Mouse (Mus musculus): Measurements from ENCODE around the gene Hist1h4a. TPM values are rescaled to one million over a fixed set of nuclear protein-coding genes. Genes with fewer than 3 reads are reported as not detected.
A peak's percentile ranks its signal among the peaks of the same experiment; 100 is the strongest.
"Not testable (repeated sequence)": the region's sequence is repeated elsewhere in the genome, so short reads cannot be mapped to it uniquely, and the experiment has no call there.

Hist1h4a gene
- 10 to 100 TPM in 1 of 4 experiments, 1 to 10 TPM in 3; 4.1 to 10.2 (median 5.4) TPM for total RNA-seq (2022)

DNA sequence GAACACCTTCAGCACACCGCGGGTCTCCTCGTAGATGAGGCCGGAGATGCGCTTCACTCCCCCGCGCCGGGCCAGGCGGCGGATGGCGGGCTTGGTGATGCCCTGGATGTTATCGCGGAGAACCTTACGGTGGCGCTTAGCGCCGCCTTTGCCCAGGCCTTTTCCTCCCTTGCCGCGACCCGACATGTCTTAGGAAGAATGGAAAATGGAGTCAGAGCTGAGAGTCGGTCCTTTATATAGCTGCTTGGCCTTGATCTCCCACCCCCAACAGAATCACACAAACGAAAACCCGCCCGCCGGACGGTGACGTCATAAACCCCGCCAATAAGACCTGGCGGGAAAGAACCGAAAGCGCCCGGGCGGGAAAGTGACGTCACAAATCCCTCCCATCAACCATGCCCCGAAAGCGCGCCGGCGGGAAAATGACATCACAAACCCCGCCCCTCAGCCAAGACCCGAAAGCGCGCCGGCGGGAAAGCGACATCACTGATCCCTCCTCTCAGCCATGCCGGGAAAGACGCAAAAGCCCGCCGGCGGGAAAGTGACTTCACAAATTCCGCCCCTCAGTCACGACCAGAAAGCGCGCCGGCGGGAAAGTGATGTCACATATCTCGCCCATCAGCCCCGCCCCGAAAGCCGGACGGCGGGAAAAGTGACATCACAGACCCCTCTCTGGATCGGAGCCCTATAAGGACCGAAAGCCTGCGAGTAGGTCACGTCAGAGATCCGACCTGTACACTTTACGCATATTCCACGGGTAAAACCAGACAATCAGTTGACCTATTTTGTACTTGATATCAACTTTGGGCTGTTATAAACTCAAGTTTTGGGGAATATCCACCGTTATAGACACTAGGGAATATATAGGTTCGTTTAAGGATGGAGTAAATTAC lies at the start of gene Hist1h4a:
Gene Hist1h4a (minus strand): TSS at position 259 of the 893 bp plus-strand sequence.
- DNase-seq (ENCODE audit: low spot score) = peak; percentile 96

DNA sequence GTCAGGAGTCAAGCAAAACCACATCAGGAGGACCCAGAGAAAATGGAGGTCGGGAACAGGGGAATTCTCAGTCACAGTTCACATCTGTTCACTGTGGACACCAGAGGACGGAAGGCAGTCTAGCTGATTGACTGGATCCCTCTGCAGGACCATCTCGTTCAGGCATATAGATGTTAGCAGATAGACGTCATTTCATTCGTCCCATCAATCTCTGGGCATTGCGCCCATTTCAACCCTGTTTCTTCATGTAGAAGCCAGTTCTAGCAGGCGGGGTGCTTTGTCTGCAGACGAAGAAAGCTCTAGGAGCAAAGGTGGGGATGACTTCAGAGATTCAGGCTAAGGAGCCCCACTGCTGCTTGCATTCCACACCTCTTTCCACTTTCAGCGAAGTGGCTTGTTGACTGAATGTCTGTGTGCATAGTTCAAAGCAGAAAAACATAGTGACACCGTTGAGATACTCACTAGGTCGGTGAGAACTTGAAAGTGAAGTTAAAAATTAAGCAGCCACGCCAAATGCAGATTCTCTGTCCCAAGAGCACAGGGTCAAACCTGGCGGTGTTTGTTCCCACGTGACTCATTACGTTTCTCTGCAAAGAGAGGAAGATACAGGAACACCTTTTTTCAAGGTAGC lies 45.5 kb upstream of the Hist1h4a start, which contains the start of gene Slc17a2:
Gene Slc17a2 (plus strand): TSS at position 572 of the 631 bp plus-strand sequence.
- no peak for DNase-seq (ENCODE audit: low spot score)

DNA sequence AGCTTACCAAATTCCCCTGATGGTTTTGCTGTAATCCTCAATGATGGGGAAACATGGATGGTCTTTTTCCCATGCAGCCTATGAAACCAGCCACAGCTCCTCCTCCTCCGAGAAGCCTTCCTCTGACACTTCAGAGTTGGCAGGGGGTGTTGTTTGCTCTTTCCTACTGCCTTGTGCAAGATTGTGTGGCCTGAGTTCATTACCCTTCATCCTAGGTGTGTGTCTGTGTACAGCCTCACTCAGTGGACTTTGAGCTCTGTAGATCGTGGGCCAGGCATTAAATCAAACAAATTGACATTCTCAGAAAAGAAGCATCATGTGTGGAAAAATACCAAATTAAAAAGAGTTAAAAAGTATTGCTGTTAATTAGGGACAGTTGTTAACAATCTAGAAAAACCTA lies 43.5 kb upstream of the Hist1h4a start:
- no peak for DNase-seq (ENCODE audit: low spot score)

DNA sequence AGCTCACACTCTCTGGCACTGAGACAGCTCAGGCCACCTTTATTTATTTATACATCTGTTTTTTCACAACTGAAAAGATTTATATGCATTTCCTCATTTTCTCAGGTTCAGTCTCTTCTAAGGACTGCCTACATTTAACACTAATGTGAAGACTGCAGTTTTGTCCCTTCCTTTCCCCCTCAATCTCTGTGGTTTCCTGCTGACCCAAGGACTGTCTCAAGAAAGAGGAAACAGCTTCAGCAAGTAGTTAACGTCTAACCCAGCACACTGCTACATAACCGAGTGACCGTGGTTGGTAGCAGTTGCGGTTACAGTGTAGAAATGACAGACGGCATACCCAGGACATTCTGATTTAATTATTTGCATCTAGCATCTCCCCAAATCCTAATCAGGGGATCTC lies 38.4 kb upstream of the Hist1h4a start:
- no peak for DNase-seq (ENCODE audit: low spot score)

DNA sequence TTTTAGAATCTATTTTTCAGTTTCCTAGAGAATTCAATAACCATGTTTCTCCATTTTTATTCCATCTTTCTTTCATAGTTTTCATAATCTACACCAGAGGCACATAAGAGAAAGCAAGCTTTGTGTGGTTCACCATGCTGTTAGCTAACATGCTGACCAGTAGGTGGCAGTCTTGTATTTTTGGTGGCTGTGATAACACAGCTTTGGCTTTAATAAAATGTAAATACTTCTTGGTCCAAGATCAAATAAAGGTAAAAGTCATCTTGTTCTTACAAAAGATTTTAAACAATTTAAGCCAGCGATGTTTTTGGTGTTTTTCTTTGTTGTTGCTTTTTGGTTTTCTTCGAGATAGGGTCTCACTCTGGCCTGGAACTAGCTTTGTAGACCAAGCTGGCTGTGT lies 31.5 kb upstream of the Hist1h4a start:
- DNase-seq (ENCODE audit: low spot score) = peak; percentile 24

DNA sequence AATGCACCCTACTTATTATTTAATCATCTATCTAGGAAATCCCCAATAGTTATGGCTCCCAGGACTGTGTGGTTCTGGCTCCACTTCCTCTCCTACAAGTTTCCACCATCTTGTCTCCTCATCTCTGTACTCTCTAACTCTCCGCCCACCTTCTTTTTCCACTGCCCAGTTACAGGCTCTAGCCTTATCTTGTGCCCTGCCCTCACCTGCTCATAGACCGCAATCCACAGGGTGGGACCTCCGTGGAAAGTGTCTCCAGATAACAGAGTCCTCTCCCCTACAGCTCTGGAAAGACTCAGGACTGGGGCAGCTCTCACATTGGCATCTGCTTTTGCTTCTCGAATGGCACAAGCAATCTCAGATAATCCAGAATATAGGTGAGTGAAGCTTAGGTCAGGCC lies 18.0 kb upstream of the Hist1h4a start:
- no peak for DNase-seq (ENCODE audit: low spot score)

DNA sequence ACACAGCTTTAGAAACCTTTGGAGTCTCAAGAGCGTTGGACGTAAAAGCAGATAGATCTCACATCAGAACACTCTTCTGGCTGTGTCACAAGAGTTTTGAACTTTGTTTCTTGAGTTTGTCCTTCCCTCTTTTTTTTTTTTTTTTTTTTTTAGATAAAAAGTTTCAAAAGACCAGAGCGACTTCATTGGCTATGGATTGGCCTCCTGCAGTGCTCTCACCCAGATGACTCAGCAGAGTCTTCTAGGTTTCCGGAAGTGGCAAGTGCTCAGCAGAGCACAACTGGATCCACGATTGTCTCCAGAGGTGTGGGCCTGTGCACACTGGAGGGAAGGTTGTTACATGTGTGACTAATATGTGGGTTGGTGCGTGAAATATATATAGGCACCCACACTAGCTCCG lies 17.3 kb upstream of the Hist1h4a start:
- no peak for DNase-seq (ENCODE audit: low spot score)

DNA sequence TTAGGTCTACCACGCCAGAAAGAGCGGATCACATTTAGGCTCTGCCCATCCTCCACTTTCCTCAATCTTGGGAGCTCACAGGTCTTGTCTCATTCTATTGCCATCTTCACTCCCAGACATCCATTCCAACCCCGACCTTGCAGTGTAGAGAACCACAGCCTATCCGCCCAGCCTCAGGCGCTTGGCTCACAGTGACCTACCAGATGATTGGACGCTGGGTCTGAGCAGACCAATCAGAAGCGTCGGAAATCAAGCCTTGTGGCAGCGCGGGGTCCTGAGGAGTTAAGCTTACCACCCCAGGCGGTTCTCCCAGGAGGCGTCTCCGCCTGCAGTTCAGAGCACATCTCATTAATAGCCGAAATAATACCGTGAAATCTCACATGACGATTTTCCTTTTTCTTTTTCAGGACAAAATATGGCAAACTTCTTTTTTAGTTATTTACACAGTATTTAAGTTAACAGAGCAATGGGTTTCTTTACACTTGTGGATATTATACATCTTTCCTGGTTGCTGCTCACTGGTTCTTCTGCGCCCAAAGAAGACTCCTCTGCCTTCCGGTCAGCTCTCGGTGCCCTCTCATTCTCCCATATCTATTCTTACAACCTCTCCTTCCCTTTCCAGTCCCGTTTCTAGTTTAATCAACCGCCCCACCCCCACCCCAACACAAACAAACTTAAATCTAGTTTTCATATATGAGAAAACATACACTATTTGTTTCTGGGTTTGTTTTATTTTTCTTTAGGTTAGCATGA lies 11.7 kb upstream of the Hist1h4a start:
- DNase-seq (ENCODE audit: low spot score) = no peak

DNA sequence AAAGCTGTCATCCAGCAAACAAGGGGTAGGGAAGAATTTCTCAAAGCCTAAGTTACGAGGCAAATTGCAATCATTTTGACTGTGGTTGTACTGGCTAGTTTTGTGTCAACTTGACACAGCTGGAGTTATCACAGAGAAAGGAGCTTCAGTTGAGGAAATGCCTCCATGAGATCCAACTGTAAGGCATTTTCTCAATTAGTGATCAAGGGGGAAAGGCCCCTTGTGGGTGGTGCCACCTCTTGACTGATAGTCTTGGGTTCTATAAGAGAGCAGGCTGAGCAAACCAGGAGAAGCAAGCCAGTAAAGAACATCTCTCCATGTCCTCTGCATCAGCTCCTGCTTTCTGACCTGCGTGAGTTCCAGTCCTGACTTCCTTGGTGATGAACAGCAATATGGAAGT lies 8.6 kb upstream of the Hist1h4a start, which contains the start of gene Trim38:
Gene Trim38 (plus strand): TSS at position 301 of the 400 bp plus-strand sequence.
- not testable (repeated sequence) for DNase-seq (ENCODE audit: low spot score)

DNA sequence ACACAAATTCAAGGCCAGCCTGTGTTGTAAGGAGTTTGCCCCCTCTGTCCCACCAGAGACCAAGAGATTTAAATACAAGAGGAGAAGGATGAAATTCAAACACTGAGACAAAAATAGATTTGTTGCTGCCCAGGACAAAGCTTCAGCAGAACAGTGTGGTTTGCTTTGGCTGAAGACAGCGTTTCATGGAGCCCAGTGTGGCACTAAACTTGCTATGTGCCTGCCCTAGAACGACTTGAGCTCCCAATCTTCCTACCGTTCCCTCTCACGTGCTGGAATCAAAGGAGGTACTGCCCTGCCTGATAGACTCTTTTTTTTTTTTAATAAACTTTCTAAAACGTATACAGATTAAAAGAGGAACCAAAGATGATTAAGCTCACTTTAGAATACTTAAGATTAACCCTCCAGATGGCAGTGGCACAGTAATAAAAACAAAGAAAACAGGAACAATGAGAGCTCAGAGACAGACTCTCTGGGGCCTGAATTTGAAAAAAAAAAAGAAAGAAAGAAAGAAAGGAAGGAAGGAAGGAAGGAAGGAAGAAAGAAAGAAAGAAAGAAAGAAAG lies 7.9 kb upstream of the Hist1h4a start:
- DNase-seq (ENCODE audit: low spot score) = no peak

DNA sequence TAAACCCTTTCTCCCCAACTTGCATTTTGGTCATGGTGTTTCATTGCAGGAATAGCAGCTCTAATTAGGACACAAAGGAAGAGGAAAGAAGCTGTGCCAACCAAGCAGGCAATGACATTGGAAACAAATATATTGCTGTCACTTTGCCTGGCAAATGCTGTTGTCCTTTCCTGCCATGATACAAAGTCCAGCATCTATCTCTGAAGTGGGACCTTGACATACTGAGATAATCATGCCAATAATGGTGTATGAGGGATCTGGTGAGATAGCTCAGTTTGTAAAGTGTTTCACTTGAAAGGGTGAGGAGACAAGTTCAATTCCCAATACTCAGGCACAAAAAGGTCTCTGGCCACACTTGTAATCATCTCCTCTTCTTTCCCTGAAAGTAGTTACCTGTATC lies 5.7 kb upstream of the Hist1h4a start:
- DNase-seq (ENCODE audit: low spot score) = no peak

DNA sequence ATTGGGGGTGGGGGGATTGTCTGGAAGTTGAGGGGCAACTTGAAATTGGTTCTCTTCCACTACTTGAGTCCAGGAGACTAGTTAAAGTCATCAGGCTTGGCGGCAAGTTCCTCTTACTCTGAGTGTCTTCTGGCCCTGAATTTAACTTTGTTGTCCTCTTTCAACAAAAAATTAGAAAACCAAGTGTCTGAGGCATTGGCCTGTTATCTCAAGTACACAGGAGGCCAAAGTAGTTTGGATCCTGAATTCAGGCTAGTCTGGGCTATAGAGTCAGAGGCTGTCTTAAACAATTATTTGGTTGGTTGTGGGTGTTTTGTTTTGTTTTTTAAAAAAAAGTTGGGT lies 4.1 kb upstream of the Hist1h4a start:
- no peak for DNase-seq (ENCODE audit: low spot score)

DNA sequence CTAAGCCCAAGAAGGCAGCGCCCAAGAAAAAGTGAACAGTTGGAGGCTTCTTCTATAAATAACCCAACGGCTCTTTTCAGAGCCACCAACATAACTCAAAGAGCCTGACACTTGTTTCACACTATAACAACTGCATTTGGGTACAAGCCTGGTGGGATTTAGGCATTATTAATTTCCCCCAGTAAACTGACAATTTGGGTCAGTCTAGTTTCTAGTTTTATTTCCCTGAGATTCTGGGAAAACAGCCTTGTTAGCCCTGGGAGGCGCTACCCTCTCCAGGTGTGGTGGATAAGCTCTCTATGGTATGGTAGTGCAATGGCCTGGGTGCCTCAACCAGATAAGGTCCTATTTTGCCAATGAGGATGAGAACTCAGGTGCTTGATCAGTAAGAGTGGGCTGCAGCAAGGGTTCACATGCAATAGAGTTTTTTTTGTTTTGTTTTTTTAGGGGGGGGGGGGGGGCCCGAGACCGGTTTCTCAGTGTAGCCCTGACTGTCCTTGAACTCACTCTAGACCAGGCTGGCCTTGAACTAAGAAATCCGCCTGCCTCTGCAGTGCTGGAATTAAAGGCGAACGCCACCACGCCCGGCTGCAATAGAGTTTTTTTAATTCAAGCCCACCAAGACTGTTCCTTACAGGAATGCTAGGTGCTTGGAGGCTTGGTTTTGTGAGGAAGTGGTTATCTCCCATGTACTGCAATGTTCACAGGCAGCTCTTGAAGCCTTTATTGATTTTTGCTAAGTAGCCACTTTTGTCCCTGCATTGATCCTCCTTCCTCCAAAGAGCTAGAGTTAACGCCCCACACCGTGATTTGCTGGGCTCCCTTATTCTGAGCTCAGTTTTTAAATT lies 3.5 kb upstream of the Hist1h4a start:
- no peak for DNase-seq (ENCODE audit: low spot score)

DNA sequence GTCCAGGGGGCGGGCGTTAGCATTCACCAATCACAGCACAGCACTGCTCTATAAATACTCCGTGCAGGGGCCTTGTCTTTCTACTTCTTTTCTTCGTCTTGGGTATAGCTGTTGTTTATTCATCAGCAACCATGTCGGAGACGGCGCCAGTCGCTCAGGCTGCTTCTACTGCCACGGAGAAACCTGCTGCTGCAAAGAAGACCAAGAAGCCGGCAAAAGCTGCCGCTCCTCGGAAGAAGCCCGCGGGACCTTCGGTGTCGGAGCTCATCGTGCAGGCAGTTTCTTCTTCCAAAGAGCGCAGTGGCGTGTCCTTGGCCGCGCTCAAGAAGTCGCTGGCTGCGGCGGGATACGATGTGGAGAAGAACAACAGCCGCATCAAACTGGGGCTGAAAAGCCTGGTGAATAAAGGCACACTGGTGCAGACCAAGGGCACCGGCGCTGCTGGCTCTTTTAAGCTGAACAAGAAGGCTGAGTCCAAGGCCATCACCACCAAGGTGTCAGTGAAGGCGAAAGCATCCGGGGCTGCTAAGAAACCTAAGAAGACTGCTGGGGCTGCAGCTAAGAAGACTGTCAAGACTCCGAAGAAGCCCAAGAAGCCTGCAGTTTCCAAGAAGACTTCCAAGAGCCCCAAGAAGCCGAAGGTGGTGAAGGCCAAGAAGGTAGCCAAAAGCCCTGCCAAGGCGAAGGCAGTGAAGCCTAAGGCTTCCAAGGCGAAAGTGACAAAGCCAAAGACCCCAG lies 2.7 kb upstream of the Hist1h4a start, which contains the start of gene Hist1h1a:
Gene Hist1h1a (plus strand): TSS at position 81 of the 738 bp plus-strand sequence.
- peak; percentile 76 for DNase-seq (ENCODE audit: low spot score)

DNA sequence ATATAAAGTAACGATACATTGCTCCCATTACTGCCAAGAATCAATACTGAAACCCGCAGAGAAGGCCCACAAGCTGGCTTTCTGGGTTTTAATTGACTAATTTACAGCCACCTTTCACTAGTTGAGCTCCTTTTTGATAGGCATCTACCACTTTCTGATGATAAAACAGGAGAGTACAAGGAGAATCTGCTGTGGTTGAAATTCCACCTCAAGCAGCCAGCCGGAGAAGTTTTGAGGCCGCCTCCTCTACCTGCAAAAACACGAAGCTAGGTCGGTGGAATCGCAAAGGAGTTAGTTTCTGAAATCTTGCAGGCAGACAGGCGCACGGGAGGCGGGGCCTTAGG lies 2.2 kb upstream of the Hist1h4a start:
- no peak for DNase-seq (ENCODE audit: low spot score)

DNA sequence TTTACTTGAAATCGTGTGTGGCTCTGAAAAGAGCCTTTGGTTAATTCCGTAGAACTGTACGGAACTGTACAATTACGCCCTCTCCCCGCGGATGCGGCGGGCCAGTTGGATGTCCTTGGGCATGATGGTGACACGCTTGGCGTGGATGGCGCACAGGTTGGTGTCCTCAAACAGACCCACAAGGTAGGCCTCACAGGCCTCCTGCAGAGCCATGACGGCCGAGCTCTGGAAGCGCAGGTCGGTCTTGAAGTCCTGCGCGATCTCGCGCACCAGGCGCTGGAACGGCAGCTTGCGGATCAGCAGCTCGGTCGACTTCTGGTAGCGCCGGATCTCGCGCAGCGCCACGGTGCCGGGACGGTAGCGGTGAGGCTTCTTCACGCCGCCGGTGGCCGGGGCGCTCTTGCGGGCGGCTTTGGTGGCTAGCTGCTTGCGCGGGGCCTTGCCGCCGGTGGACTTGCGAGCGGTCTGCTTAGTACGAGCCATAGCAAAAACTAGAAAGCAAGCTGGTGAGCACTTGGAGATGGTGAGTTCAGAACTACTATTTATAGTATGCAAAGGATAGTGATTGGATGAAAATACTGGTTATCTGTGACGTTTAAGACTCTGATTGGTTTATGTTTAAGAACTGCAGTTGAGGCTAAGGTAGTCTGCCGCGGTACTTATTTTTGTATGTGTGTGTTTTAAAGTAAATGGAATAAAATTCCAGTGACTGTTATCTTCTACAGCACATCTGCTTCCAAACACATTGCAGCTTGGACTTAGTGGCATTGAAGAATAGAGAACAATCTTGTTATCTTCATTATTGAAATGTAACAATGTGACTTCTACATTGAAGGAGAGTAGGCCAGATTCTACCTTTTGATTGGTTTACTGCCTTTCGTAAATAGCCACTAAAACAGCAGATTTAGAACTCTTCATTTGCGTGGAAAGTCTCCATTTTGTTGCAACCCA lies 1.1 kb upstream of the Hist1h4a start, which contains the start of gene Hist1h3a:
Gene Hist1h3a (minus strand): TSS at position 516 of the 951 bp plus-strand sequence.
- peak; percentile 82 for DNase-seq (ENCODE audit: low spot score)

DNA sequence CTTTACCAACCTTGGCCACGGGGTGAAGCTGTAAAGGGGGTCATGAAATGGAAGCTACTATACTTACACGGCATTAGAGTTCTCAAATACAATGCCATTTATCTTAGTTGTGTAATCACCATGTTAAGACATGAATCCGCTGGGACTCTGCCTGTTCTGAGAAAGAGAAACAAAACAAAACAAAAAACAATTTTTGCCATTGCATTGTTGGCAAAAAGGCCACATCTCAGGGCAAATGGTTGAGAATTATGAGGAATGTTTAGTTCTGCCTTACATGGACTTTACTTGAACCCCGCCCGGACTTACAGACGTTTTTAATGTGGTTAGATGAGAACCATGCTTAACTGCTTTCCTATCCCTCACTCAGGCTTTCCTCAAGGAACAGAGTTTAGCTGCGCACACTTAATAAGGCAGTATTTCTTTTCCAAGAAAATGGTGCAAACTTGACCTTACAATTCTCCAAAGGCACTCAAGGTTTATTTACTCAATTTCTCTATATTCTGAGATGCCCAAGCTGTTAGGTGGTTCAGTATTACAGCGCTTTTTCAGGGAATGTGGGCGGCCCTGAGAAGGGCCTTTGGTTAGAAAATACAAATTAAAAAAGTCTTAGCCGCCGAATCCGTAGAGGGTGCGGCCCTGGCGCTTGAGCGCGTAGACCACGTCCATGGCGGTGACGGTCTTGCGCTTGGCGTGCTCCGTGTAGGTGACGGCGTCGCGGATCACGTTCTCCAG lies 624 bp downstream of the Hist1h4a start:
- DNase-seq (ENCODE audit: low spot score) = no peak

DNA sequence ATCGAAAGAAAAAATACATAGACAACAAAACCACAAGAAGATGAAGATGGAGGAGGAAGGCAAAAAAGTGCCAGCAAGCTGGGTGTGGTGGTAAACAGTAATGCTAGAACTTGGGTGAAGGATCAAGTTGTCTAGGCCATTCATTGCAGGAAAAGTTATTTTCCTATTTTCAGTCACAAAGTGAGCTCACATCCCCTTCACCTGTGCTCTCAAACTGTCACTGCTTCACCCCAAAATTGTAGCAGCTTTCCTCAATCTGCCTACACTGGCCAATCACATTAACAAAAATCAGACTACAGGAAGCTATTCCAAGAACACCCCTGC lies 1.2 kb downstream of the Hist1h4a start:
- DNase-seq (ENCODE audit: low spot score) = no peak
